Mouse (Mus musculus) neural tube, embryonic 12.5 days (tissue): ENCODE measurements around the gene Iscu. TPM values are rescaled to one million over a fixed set of nuclear protein-coding genes. Genes with fewer than 3 reads are reported as not detected.
"Not testable (repeated sequence)": the region's sequence is repeated elsewhere in the genome, so short reads cannot be mapped to it uniquely, and the experiment has no call there.

Source experiments
- ATAC-seq: fragments of 200-750 bp; cut with Nextera tagmentation; 2 replicates; pipeline ENCODE4 v1.8.0; 2017; ENCODE audit warnings: low read depth, mild to moderate bottlenecking, moderate TSS enrichment, moderate library complexity; ENCODE audit not compliant: low FRiP score
- H3K27ac ChIP-seq: fragments of 300-500 bp; sonication (generic); 2 replicates; pipeline ENCODE4 v1.5.1; 2016
- H3K27me3 ChIP-seq: fragments of 300-500 bp; sonication (generic); replicated peaks from 2 replicates; pipeline ENCODE4 v1.6.1; 2016; ENCODE audit warnings: mild to moderate bottlenecking
- H3K36me3 ChIP-seq: fragments of 300-500 bp; sonication (generic); 2 replicates; pipeline ENCODE4 v1.6.1; 2016; ENCODE audit warnings: mild to moderate bottlenecking
- H3K4me1 ChIP-seq: fragments of 300-500 bp; sonication (generic); 2 replicates; pipeline ENCODE4 v1.6.1; 2016
- H3K4me2 ChIP-seq: fragments of 300-500 bp; sonication (generic); replicated peaks from 2 replicates; pipeline ENCODE4 v1.6.1; 2016; ENCODE audit warnings: mild to moderate bottlenecking
- H3K4me3 ChIP-seq: fragments of 300-500 bp; sonication (generic); 2 replicates; pipeline ENCODE4 v1.5.1; 2016
- H3K9ac ChIP-seq: fragments of 300-500 bp; sonication (generic); 2 replicates; pipeline ENCODE4 v1.6.1; 2016; ENCODE audit warnings: mild to moderate bottlenecking
- H3K9me3 ChIP-seq: fragments of 300-500 bp; sonication (generic); 2 replicates; pipeline ENCODE4 v1.6.1; 2016; ENCODE audit warnings: mild to moderate bottlenecking
- WGBS: fragments of 180-500 bp; shearing (Covaris S2); methylation state at CpG from one replicate; pipeline ENCODE4 v1.1.7; 2016; 5-methylcytosine and 5-hydroxymethylcytosine counted together
- polyA plus RNA-seq: library from polyadenylated mRNA; unstranded; fragments of >200 nt; fragmentation: Nextera tagmentation; extraction: Ambion mirVana; gene quantifications from 2 replicates; pipeline ENCODE4 v1.2.1, GENCODE M21; 2016

Gene Iscu
- polyA plus RNA-seq, 1 experiment from 2014 or later = 101 TPM

- no peak for ATAC-seq
- Histone ChIP-seq H3K36me3 (peaks cover 54% of the 10 kb centered on the region), H3K4me1 (peaks cover 13% of the 10 kb centered on the region), H3K9me3 (no peaks in the 10 kb centered on the region), H3K27me3 (no peaks in the 10 kb centered on the region), H3K4me2 (no peak overlapping the region), H3K27ac (no peak overlapping the region), H3K9ac (no peak overlapping the region), H3K4me3 (no peak overlapping the region)
- WGBS = 89% methylated on average over 13 of the region's 13 CpGs
Measured at GRCm38 (mm10) chr5:113765641-113766526, 6.7 kb upstream of the Iscu start.

DNA sequence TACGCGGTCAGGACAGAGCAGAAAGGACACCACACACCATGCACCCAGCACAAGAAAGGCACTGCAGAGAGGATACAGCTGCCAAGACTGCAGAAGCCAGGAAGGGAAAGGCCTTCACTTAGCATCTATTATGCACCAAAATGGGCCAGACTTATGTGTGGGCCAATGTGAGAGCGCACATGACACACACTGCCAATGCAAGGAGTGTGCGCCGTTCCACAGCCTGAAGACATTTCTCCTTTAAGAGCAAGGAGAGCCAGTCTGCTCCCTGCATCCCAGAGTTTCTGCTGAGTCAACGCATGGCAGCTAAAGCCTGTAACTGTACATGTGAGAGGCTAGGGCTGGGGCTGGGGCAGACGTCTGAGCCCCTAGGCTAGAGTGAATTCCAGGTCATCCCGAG, 3.7 kb upstream of the Iscu start:
- H3K36me3 ChIP-seq = peaks cover 27% of the 10 kb centered on the region
- no peaks in the 10 kb centered on the region for H3K27me3 ChIP-seq
- ATAC-seq = no peak
- no peak overlapping the region for H3K9ac ChIP-seq
- H3K4me2 ChIP-seq = no peak overlapping the region
- H3K4me3 ChIP-seq = no peak overlapping the region
- WGBS = 90% methylated on average over 8 of the region's 8 CpGs
- H3K4me1 ChIP-seq = peaks cover 21% of the 10 kb centered on the region
- H3K27ac ChIP-seq = no peak overlapping the region
- H3K9me3 ChIP-seq = no peaks in the 10 kb centered on the region

DNA sequence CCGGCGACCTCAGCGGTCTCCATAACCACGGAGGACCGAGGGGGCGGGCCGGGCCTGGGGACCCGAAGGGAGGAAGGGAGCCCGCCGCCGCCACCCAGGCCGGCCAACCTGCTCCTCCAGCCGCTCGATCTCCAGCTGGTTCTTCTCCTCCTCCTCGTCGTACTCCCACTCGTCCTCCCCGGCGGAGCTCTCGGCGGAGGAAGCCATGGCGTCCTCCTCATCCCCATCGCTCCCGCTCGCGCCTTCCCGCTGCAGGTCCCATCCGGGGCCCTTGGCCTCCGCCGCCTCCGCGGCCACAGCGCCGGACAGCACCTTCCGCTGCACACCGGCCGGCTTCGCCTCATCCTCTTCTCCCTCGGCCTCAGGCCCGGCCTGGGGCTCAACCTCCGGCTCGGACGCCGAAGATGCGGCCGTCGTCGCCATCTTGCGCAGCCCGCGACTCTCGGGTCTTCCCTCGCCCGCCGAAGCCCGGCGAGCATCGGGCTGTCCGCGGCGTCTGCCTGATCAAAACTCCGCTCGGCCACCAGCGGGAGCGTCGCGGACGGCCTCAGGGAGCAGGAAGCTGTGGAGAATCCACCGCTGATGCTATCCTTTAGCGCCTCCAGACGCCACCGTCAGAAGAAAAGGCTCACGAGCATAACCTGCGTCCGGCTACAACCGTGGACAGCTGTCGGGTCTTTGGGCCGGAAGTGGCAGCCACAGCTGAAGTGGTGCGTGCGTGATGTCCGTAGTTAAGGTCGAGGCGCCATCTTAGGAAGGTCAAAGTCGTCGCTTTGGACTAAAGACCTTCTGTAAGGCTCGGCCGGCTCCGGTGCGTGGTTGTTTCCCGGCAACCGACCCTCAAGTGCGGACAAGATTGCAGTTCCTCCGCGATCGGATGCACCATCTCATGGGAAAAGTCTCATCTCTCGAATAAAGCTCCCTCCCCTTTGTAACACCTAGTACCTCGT, 1.1 kb upstream of the Iscu start:
- Histone ChIP-seq H3K36me3 (peaks cover 38% of the 10 kb centered on the region), H3K4me3 (peak overlapping the region; percentile 100), H3K9ac (peak overlapping the region; percentile 95), H3K4me1 (peaks cover 21% of the 10 kb centered on the region), H3K27ac (peak overlapping the region; percentile 96), H3K4me2 (peak overlapping the region; percentile 97), H3K27me3 (no peaks in the 10 kb centered on the region), H3K9me3 (no peaks in the 10 kb centered on the region)
- WGBS = under 1% methylated on average over 97 of the region's 97 CpGs
- ATAC-seq = peak; percentile 72

GRCm38 (mm10) chr5:113772905-113773519, 464 bp downstream of the Iscu start:
- peak overlapping the region; percentile 100 for H3K4me3 ChIP-seq
- no peaks in the 10 kb centered on the region for H3K27me3 ChIP-seq
- peaks cover 21% of the 10 kb centered on the region for H3K4me1 ChIP-seq
- peak; percentile 51 for ATAC-seq
- H3K36me3 ChIP-seq = peaks cover 37% of the 10 kb centered on the region
- no peaks in the 10 kb centered on the region for H3K9me3 ChIP-seq
- H3K9ac ChIP-seq = peak overlapping the region; percentile 73
- no peak overlapping the region for H3K27ac ChIP-seq
- WGBS = 2% methylated on average over 35 of the region's 38 CpGs
- H3K4me2 ChIP-seq = peak overlapping the region; percentile 97

DNA sequence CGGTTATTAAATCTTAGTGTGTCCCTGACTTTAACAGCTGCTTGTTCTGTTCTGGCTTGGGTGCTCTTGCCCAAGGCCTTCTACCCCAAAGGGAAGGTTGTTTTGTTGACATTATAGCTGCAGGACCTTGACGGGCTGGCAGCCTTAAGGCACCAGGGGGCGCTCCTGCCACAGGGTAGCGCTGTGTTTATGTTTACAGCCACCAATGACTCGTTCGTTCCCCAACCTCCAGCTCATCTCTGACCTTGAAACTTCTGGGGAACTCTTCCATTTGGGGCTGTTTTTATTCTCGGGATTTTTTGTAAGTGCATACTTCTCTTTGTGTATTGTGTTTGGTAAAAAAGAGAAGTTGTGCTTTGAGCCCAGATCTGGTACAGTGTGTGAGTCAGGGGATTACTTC, 1.1 kb downstream of the Iscu start:
- peak overlapping the region; percentile 97 for H3K4me2 ChIP-seq
- no peaks in the 10 kb centered on the region for H3K27me3 ChIP-seq
- no peak overlapping the region for H3K27ac ChIP-seq
- no peak for ATAC-seq
- H3K9ac ChIP-seq = 0 out of 2 replicates have a peak overlapping the region, but pooled peaks have one; percentile 73
- H3K4me1 ChIP-seq = peaks cover 21% of the 10 kb centered on the region
- no peaks in the 10 kb centered on the region for H3K9me3 ChIP-seq
- peak overlapping the region; percentile 100 for H3K4me3 ChIP-seq
- 2% methylated on average over 7 of the region's 7 CpGs for WGBS
- H3K36me3 ChIP-seq = peaks cover 34% of the 10 kb centered on the region

GRCm38 (mm10) chr5:113775585-113775984, 3.0 kb downstream of the Iscu start:
- no peak overlapping the region for H3K4me3 ChIP-seq
- WGBS = 94% methylated on average over 10 of the region's 10 CpGs
- H3K27me3 ChIP-seq = no peaks in the 10 kb centered on the region
- H3K9ac ChIP-seq = no peak overlapping the region
- H3K4me1 ChIP-seq = peaks cover 9% of the 10 kb centered on the region
- H3K27ac ChIP-seq = no peak overlapping the region
- H3K36me3 ChIP-seq = peaks cover 33% of the 10 kb centered on the region
- no peak overlapping the region for H3K4me2 ChIP-seq
- H3K9me3 ChIP-seq = no peaks in the 10 kb centered on the region
- no peak for ATAC-seq

- no peak for ATAC-seq
- no peak overlapping the region for H3K4me3 ChIP-seq
- peaks cover 9% of the 10 kb centered on the region for H3K4me1 ChIP-seq
- no peak overlapping the region for H3K27ac ChIP-seq
- H3K27me3 ChIP-seq = no peaks in the 10 kb centered on the region
- 91% methylated on average over 15 of the region's 15 CpGs for WGBS
- H3K4me2 ChIP-seq = no peak overlapping the region
- H3K9me3 ChIP-seq = no peaks in the 10 kb centered on the region
- H3K9ac ChIP-seq = no peak overlapping the region
- H3K36me3 ChIP-seq = peaks cover 33% of the 10 kb centered on the region
Measured at GRCm38 (mm10) chr5:113776128-113776895, 3.8 kb downstream of the Iscu start.

- Histone ChIP-seq H3K4me2 (no peak overlapping the region), H3K27ac (no peak overlapping the region), H3K4me3 (no peak overlapping the region), H3K9ac (no peak overlapping the region), H3K27me3 (no peaks in the 10 kb centered on the region), H3K9me3 (no peaks in the 10 kb centered on the region), H3K4me1 (peaks cover 9% of the 10 kb centered on the region), H3K36me3 (peaks cover 33% of the 10 kb centered on the region)
- ATAC-seq = no peak
- WGBS = 94% methylated on average over 8 of the region's 8 CpGs
Measured at GRCm38 (mm10) chr5:113776896-113777226, 4.3 kb downstream of the Iscu start.

GRCm38 (mm10) chr5:113777728-113778127, 5.2 kb downstream of the Iscu start:
- H3K4me1 ChIP-seq, H3K9me3 ChIP-seq, H3K27ac ChIP-seq, H3K9ac ChIP-seq, H3K4me2 ChIP-seq, H3K27me3 ChIP-seq, H3K4me3 ChIP-seq, ATAC-seq: not testable (repeated sequence)
- WGBS = 91% methylated on average over 8 of the region's 8 CpGs
- peaks cover 33% of the 10 kb centered on the region for H3K36me3 ChIP-seq

- no peaks in the 10 kb centered on the region for H3K9me3 ChIP-seq
- H3K27me3 ChIP-seq = no peaks in the 10 kb centered on the region
- H3K36me3 ChIP-seq = peaks cover 29% of the 10 kb centered on the region
- 0 out of 2 replicates have a peak, but pooled peaks cover 6% of the 10 kb centered on the region for H3K4me1 ChIP-seq
- no peak for ATAC-seq
- H3K27ac ChIP-seq = no peak overlapping the region
- H3K4me3 ChIP-seq = no peak overlapping the region
- no peak overlapping the region for H3K4me2 ChIP-seq
- WGBS = 83% methylated on average over 5 of the region's 5 CpGs
- no peak overlapping the region for H3K9ac ChIP-seq
Measured at GRCm38 (mm10) chr5:113779569-113779968, 7.0 kb downstream of the Iscu start.

GRCm38 (mm10) chr5:113780082-113780752, 7.7 kb downstream of the Iscu start:
- Histone ChIP-seq H3K27ac (no peak overlapping the region), H3K9ac (no peak overlapping the region), H3K4me3 (no peak overlapping the region), H3K9me3 (no peaks in the 10 kb centered on the region), H3K27me3 (no peaks in the 10 kb centered on the region), H3K36me3 (peaks cover 23% of the 10 kb centered on the region), H3K4me1 (0 out of 2 replicates have a peak, but pooled peaks cover 6% of the 10 kb centered on the region), H3K4me2 (no peak overlapping the region)
- ATAC-seq = no peak
- WGBS = 98% methylated on average over 3 of the region's 3 CpGs
